Mouse (Mus musculus): ENCODE data around the gene Dock3. TPM values are rescaled to one million over a fixed set of nuclear protein-coding genes. Genes with fewer than 3 reads are reported as not detected.

Dock3 gene
- 0.19 TPM in 1 of 3 replicates, not detected in the others for total RNA-seq (2017)

DNA sequence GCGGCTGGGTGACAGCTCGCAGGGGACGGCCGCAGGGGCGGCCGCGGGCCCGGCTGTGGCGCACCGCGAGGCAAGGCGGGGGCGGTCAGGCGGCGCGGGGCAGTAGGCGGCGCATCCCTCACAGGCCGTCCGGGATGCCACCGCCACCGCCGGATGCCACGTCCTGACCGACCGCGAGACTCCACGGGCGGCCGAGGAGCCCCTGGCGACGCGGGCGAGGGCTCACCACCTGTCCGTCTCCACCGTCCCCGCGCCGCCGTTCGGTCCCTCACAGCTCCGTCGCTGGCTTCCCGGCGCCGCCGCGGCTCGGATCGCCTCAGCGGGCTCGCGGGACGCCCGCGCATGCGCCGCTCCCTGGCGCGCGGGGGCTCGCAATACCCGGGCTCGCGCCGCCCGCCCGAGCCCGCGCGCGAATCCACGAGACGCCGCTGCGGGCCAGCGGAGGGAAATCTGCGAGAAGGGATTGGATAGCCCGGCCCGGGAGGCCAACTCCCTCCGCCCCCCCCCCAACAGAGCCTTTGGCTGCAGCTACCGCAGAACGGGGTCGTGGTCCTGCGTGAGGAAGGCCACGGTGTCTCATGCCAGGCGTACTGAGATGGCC, at the start of gene Dock3:
Dock3 (minus strand) TSS at position 371 of the 601 bp plus-strand sequence.
- no peak for ATAC-seq (replicated peaks; ENCODE audit: insufficient number of reproducible peaks, low FRiP score, low TSS enrichment, poor library complexity, severe bottlenecking)

DNA sequence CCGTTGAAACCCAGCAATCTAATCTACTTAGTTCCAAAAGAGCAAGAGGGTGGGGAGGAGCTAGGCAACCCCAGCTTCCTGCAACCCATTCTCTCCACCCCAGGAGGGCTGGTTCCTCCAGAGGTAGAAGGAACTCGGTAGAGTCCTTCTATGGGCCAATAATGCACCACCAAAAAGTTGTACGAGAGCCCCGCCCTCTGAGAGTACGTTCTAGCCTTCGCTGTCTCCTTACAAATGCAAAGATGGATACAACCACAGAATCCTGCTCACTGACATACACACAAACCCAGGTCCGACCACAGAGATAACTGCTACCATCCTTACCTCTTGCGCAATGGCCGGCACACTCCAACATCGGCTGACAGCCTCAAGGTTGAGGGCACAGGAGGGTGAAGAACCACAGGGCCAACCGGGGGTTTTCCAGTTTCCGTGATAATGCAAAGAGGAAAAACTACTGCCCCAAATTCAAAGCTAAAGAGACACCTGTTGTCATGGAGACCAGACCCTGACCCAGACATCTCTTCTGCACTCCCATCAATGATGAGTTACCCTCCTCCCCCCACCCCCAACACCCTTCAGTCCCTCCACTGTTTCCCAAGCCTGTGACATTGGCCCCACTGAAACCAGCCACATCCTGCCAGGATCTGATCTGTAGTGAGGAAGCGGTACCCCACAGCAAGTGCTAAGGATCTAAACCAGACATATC, 48.8 kb upstream of the Dock3 start:
- peak; percentile 83 for ATAC-seq (replicated peaks; ENCODE audit: insufficient number of reproducible peaks, low FRiP score, low TSS enrichment, poor library complexity, severe bottlenecking)

DNA sequence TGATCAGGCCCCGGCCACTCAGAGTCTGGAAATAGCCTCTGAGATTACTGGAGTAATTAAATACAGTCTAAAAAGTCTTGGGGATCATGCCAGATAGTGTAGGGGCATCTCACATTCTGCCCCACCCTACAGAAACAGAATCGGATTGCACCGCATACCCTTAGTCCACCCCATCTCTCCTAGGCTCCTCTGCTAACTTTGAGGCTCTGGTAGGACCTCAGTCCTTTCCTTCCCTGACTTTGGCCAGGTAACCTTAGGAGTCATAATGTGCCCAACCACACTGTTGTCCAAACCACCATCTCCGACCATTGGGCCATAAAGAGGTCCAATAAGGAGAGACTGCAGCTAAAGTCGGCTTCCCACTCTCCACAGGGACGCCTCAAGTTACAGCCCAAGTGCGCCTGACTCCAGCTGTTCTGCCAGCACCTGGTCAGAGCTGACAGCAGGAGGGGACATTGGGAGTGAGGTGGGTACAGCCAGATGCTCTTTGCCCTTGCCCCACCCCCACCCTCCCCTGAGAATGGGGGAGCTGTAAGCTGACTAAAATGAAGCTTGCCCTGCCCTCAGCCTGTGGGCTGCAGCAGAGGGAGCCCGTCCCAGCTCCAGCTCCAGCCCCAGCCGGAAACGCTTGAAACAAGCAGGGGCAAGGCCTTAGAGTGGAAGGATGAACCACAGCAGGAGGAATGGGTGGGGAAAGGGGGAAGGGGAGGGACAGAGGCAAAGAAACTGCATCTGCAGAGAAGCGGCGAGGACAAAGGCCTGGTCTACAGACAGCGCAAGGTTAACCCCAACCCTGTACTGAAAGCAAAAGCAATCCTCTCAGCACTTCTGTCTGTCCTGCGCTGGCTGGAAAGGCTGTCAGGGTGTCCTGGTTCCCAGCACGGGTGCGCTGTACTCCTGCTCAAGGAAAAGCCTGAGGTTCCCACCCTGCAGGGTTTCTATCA, 47.9 kb upstream of the Dock3 start:
- ATAC-seq (replicated peaks; ENCODE audit: insufficient number of reproducible peaks, low FRiP score, low TSS enrichment, poor library complexity, severe bottlenecking) = no peak

DNA sequence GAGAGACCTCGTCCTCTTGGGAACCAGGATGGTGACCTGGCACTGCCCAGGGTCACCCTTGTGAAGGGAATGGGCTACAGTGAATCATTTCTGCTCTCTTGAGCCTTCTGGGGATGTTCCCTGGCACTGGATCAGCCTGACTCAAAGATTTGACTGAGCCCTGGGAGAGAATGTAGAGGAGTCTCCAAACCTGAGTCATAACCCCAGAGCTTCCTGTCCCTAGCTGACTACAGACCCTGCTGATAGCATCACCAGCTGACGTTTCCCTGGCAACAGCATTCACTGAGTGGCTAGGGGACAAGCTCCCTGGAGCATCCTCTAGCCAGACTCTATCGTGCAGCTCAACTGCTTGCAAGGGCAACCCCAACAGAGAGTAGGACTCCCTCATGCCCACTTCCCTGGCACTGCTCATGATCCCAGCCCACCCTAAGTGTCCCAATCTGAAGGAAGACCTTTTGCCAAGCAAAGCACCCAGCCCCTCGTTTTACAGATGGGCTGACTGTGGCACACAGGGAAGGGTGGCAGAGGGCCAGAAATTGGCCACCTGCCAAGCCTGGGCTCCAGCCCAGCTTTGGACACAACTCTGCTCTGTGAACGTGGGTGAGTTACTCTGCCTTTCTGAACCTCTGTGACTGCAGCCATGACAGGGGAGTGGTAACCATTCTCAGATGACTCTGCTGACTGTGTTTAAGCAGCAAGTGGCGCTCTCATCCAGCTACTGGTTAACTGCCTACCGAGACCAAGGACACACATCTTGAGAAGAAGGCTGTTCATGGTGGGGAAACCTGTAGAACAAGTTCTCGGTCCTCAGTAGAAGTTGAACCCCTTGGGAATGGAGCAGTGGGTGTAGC, 47.0 kb upstream of the Dock3 start:
- ATAC-seq (replicated peaks; ENCODE audit: insufficient number of reproducible peaks, low FRiP score, low TSS enrichment, poor library complexity, severe bottlenecking) = no peak

DNA sequence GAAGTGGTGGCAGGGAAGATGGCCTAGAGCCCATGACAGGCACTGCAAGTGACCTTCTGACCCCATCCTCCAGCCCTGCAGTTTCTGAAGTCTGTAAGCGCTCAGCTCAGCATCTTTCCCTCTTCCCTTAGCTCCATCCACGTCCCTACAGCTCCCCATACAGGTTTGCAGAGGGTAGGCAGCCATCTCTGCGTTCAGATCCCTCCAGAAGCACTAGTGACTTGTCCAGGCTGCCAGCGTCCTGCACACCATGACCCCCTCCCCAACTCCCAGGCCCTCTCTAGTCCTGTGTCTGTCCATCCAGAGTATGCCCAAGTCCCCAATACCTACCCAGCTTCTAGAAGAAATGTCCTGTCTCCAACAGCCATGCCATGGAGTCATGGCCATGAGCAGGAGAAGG, 46.4 kb upstream of the Dock3 start:
- ATAC-seq (replicated peaks; ENCODE audit: insufficient number of reproducible peaks, low FRiP score, low TSS enrichment, poor library complexity, severe bottlenecking) = no peak

DNA sequence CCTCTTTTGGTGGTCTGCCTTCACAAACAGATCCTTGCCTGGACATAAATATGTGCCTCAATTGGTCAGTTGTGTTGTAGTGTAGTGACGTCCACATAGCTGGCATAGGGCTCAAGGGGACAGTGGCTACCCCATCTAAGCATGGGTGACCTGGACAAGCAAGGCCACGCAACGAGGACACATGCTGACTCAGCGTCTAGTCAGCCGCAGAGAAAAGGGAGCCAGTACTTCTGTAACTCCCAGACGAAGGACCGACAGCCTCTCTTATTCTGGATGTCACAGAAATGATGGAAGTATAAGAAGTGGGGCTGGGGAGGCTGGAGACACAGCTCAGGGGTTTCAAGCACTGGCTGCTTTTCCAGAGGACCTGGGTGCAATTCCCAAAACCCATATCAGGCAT, 45.9 kb upstream of the Dock3 start:
- ATAC-seq (replicated peaks; ENCODE audit: insufficient number of reproducible peaks, low FRiP score, low TSS enrichment, poor library complexity, severe bottlenecking) = no peak

DNA sequence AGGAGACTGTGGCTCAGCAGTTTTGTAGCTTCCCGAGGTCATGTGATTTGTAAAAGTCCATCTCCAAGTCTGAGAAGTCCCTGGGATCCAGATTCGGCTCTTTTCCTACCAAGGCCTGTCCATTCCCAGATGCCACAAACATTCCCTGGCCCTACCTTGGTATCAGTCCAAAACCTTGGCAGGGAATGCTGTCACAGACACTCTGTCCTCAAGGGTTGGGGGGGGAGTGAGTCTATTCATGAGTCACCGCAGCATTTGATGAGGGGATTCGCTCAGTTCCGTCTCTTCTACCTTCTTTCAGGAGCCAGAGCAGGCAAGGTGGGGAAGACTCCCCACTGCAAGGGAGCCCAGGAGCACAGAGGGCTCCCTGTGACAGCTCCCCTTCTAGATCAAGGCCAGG, 44.0 kb upstream of the Dock3 start:
- no peak for ATAC-seq (replicated peaks; ENCODE audit: insufficient number of reproducible peaks, low FRiP score, low TSS enrichment, poor library complexity, severe bottlenecking)

DNA sequence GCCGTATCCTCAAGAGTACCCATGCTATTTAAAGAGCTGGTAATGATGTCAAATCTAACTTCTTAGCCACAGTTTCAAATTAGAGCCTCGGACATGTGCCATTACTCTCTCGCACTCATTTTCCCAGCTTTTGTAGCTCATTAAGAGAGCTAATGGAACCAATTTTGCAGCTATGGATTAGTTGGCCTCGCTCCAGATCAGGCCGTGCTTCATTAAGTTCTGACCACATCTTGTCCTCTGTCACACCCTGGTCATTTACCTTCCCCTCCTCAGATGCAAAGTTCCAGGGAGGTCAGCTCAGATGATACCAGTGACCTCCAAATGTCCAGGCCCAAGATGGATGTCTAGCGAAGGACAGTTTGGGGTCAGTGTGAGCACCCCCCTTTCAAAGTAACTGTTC, 43.0 kb upstream of the Dock3 start:
- ATAC-seq (replicated peaks; ENCODE audit: insufficient number of reproducible peaks, low FRiP score, low TSS enrichment, poor library complexity, severe bottlenecking) = no peak

DNA sequence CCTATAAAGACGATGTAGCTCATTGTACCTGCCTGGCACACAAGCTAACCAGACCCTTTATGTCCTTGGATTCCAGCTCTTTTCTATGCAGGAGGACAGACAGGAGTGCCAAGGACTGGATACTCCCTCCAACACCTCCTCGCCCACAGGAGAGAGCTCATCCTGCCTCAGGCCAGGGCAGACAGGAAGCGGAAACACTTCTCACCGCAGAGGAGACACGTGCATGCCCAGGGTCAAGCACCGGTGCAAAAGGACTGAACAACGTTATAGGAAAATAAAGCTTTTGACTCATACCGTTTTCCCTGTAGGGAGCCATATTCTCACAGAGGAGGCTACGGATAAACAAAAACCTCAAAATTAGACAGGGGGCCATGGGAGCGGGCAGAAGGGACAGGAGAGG, 41.5 kb upstream of the Dock3 start:
- no peak for ATAC-seq (replicated peaks; ENCODE audit: insufficient number of reproducible peaks, low FRiP score, low TSS enrichment, poor library complexity, severe bottlenecking)

DNA sequence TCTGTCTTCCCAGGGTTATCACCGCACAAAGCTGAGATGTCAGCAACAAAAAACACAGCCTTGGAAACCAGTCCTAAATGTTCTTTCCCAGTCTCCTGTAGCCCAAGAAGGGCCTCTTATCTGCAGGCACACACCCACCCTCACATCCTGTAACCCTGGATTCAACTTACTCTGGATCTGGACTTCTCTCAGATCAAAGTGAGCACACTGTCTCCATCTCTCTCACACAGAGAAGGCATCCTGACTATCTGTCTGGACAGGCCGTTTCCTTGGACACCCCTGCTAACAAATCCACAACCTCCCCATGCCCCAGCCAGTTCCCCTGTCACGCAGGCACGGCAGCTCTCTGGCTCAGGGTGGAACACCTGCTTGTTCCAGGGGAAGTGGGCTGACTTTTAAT, 40.6 kb upstream of the Dock3 start:
- ATAC-seq (replicated peaks; ENCODE audit: insufficient number of reproducible peaks, low FRiP score, low TSS enrichment, poor library complexity, severe bottlenecking) = no peak

DNA sequence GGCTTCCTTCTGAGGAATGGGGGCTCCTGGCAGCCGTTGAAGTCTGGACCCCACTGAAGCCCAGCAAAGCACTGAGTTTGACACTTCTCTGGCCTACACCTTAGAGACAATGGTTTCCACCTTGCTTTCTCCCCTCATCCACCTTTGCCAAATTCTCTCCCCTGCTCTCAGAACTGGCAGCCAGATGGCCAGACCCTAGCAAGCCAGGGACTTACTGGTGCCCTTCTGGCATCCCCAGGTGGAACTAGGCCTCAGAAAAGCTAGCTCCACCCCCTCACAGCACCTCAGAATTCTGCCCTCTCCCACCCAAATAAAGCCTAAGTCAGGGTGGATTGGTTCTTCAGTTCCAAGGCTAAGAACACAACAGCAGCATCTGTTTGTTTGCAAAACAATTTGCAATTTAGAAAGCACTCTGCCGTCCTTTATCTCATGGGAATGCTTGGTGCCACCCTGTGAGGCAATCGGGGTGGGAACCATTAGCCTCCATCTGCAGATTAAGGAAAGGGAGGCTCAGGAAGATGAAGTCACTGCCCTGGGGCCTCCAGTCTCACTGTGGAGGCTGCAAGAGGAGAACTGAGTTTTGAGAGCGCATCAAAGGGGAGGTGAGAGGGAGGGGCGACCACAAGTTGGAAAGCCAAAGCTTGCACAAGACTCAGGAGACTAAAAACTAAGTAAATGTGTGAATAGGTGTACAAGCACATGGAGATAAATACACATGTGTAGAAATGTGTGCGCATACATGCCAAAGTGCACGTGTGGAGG, 39.6 kb upstream of the Dock3 start:
- no peak for ATAC-seq (replicated peaks; ENCODE audit: insufficient number of reproducible peaks, low FRiP score, low TSS enrichment, poor library complexity, severe bottlenecking)

DNA sequence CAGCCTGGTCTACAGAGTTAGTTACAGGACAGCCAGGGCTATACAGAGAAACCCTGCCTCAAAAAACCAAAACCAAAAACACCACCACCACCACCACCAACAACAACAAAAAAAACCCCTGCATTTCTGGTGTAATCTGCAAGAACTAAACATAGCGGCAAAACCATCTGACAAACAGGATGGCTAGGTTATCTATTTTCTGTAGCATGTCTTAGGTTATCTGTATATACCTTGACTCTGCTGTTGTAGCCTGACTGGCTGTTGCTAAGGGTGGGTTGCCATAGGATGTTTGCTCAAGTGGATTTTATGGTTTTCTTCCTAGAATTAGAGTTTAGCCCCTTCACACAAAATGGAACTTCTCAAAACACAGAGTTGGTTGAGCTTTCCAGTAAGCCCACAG, 38.1 kb upstream of the Dock3 start:
- no peak for ATAC-seq (replicated peaks; ENCODE audit: insufficient number of reproducible peaks, low FRiP score, low TSS enrichment, poor library complexity, severe bottlenecking)

DNA sequence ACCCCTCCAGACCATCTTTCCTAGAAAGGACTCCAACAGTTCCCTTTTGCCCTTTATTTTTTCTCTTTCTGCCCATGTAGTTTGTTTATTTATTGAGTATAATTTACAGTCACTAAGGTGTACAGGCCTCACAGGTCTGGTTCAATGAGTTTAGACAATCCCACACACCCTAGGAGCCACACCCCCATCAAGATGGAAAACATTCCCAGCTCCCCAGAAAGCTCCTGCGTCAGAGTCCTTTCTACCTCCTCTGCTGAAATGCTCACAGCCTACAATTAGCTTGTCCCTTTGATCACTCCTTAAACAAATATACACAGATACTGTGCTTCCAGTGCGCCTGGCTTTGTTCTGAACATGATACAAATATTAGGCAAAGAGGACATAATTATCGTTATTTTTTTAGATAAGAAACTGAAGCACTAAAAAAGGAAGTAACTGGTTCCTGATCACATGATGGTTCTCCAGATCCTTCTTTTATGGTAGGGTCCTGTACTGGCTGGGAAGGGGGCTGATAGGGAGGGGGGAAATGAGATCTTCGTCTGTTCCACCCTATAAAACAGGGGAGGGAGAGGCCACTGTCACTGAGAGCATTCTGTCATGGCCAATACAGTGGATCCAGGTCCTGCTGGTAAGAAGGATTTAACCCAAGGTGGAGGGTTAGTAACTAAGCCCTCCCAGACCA, 36.2 kb upstream of the Dock3 start:
- no peak for ATAC-seq (replicated peaks; ENCODE audit: insufficient number of reproducible peaks, low FRiP score, low TSS enrichment, poor library complexity, severe bottlenecking)

DNA sequence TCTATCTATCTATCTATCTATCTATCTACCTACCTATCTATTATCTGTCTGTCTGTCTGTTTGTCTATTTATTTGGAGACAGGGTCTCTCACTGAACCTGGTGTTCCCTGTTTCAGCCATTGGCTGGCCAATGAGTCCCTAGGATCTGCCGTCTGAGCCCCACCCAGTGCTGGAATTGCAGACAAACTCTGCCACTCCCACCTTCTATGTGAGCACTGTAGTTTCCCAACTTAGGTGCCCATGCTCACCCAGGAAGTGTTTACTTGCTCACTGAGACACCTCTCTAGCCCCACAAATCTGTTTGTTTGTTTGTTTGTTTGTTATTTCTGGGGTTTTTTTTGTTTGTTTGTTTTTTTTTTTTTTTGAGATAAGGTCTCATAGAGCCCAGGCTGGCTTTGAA, 35.3 kb upstream of the Dock3 start:
- no peak for ATAC-seq (replicated peaks; ENCODE audit: insufficient number of reproducible peaks, low FRiP score, low TSS enrichment, poor library complexity, severe bottlenecking)

DNA sequence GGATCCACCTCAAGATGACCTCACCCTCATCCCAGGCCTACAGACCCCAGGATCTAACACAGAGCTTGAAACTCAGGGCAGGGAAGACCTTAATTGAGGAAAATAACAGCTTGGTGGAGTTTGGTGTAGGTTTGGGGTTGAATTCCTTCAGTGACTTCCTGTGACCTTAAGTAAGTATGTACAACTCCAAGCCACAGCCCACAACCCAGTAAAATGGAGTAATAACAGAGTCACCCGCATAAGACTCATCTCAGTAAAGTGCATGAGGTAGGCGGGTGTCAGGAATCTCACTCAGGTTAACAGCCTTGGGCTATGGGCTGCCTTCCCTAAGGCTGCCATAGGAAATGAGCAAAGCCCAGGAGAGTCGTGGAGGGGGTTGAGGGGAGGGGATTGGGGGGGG, 33.0 kb upstream of the Dock3 start:
- no peak for ATAC-seq (replicated peaks; ENCODE audit: insufficient number of reproducible peaks, low FRiP score, low TSS enrichment, poor library complexity, severe bottlenecking)

DNA sequence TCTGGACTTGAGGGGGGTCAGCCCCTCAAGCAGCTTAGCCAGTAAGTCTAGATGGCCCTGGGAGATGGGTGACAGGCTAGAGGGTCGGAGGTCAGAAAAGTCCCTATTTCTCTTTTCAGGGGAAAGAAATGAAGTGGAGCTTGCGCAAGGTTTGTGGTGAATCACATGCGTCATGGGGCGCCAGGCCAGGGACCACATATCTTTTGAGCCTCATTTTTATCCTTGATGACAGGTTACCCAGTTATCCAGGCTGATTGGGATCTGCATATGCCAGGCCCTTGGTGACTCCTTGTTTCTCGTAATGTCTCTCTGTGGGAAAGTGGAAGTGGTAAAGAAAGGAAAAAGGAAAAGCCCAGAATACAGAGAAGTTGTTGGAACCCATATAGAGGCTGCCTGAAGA, 32.2 kb upstream of the Dock3 start:
- peak; percentile 59 for ATAC-seq (replicated peaks; ENCODE audit: insufficient number of reproducible peaks, low FRiP score, low TSS enrichment, poor library complexity, severe bottlenecking)

DNA sequence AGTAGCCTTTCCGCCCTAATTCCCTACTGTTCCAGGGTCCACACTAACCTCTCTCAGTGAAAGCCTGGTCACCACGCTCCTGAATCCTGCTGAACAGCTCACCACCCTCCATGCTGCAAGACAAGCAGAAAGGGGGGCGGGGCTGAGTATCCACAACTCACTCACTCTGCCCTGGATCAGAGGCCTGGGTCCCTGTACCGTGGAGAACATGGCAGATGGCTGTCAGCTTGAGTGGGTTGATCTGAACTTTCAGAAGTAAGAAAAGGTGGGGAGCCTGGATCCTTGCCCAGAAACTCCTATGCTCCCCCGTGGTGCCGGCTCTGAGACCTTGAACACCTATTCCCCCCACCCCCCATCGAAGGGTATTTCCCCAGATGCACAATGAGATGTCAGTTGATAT, 30.7 kb upstream of the Dock3 start:
- ATAC-seq (replicated peaks; ENCODE audit: insufficient number of reproducible peaks, low FRiP score, low TSS enrichment, poor library complexity, severe bottlenecking) = no peak

DNA sequence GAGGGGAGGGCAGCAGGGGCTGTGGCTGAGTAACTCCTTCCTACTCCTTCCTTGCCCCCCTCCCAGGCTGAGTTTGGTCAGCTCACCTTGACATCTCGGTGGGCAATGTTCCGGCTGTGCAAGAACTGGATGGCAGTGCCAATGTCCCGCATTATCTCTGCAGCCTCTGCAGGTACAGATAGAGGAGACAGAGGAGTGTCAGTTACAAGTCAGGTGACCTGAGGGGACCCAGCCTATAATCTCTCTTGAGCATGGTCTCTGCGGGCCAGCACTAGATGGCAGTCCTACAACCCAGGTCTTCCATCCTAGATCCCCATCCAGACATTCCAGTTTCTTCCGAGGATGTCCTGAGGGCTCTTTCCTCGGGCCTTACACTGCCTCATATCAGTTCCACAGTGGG, 30.1 kb upstream of the Dock3 start:
- no peak for ATAC-seq (replicated peaks; ENCODE audit: insufficient number of reproducible peaks, low FRiP score, low TSS enrichment, poor library complexity, severe bottlenecking)

Measured in monocyte, adult 5-6 weeks (primary cell).